Mouse (Mus musculus) liver, embryonic 14.5 days (tissue): ENCODE results near the gene Fuca1. TPM values are rescaled to one million over a fixed set of nuclear protein-coding genes. Genes with fewer than 3 reads are reported as not detected.

Experiments
- ATAC-seq: fragments of 200-750 bp; cut with Nextera tagmentation; 2 replicates; pipeline ENCODE4 v1.8.0; 2017; ENCODE audit warnings: moderate number of reproducible peaks, mild to moderate bottlenecking, moderate library complexity; ENCODE audit not compliant: insufficient read depth
- DNase-seq, 3 experiments: peaks; one replicate each; pipeline ENCODE4 v3.0.0-alpha.2; 2012 to 2013; ENCODE audit warnings: low read depth in 3 of 3, low spot score in 3 of 3
- H3K27ac ChIP-seq: fragments of 300-500 bp; sonication (generic); 2 replicates; pipeline ENCODE4 v1.5.1; 2014; ENCODE audit warnings: moderate library complexity, mild to moderate bottlenecking, control low read depth, inconsistent platforms
- H3K27me3 ChIP-seq: fragments of 300-500 bp; sonication (generic); 2 replicates; pipeline ENCODE4 v1.6.1; 2014; ENCODE audit warnings: mild to moderate bottlenecking, low read length, moderate library complexity; ENCODE audit not compliant: control insufficient read depth, insufficient read depth
- H3K36me3 ChIP-seq: fragments of 300-500 bp; sonication (generic); replicated peaks from 2 replicates; pipeline ENCODE4 v1.6.1; 2014; ENCODE audit warnings: low read depth; ENCODE audit not compliant: control insufficient read depth, insufficient read depth
- H3K4me1 ChIP-seq, 2 experiments: fragments of 200-500 bp in 1 of 2; fragments of 300-500 bp in 1 of 2; sonication (generic) in 1 of 2; replicated peaks; 2 replicates each; pipeline ENCODE4 v1.6.1; 2012 to 2014; ENCODE audit warnings: antibody characterized with exemption in 1 of 2, inconsistent platforms in 1 of 2, low read length in 1 of 2; ENCODE audit not compliant: control insufficient read depth in 2 of 2, insufficient read depth in 2 of 2
- H3K4me2 ChIP-seq: fragments of 300-500 bp; sonication (generic); 2 replicates; pipeline ENCODE4 v1.6.1; 2014; ENCODE audit warnings: low read depth, mild to moderate bottlenecking, control low read depth, moderate library complexity
- H3K4me3 ChIP-seq, 2 experiments: fragments of 200-500 bp in 1 of 2; fragments of 300-500 bp in 1 of 2; sonication (generic) in 1 of 2; 2 replicates each; pipeline ENCODE4 v1.5.1; 2012 to 2014; ENCODE audit warnings: low read depth in 2 of 2, low read length in 2 of 2, mild to moderate bottlenecking in 2 of 2, control low read depth in 1 of 2, inconsistent platforms in 1 of 2, moderate library complexity in 1 of 2; ENCODE audit not compliant: insufficient read depth in 1 of 2
- H3K9ac ChIP-seq: fragments of 300-500 bp; sonication (generic); replicated peaks from 2 replicates; pipeline ENCODE4 v1.6.1; 2014; ENCODE audit warnings: mild to moderate bottlenecking, control low read depth, moderate library complexity
- H3K9me3 ChIP-seq: fragments of 300-500 bp; sonication (generic); 2 replicates; pipeline ENCODE4 v1.6.1; 2016; ENCODE audit warnings: low read length, mixed read lengths; ENCODE audit not compliant: control insufficient read depth
- CTCF ChIP-seq: IDR thresholded peaks from 2 replicates; pipeline ENCODE4 v1.5.1; 2016; ENCODE audit warnings: antibody characterized with exemption, low read depth, control low read depth
- EP300 ChIP-seq: IDR thresholded peaks from 2 replicates; pipeline ENCODE4 v1.6.1; 2016; ENCODE audit warnings: antibody characterized with exemption, low read depth
- WGBS: fragments of 180-500 bp; shearing (Covaris S2); extraction: QIAGEN DNeasy Blood & Tissue Kit; methylation state at CpG from one replicate; pipeline ENCODE4 v1.1.7; 2014; ENCODE audit not compliant: insufficient replicate concordance; 5-methylcytosine and 5-hydroxymethylcytosine counted together
- polyA plus RNA-seq, 2 experiments: library from polyadenylated mRNA; depleted of rRNA in 1 of 2; stranded (reverse) in 1 of 2; unstranded in 1 of 2; fragments of >200 nt; fragmentation: Nextera tagmentation in 1 of 2; extraction: Ambion mirVana in 1 of 2; gene quantifications; 2 replicates each; pipeline versions ENCODE4 v1.2.1 to v1.2.3; 2012 to 2014

Gene Fuca1
- polyA plus RNA-seq, 2 experiments: 12.0 to 19.0 TPM

GRCm38 (mm10) chr4:135912835-135913234, 7.7 kb upstream of the Fuca1 start:
- ATAC-seq: peak; percentile 31; the same call in 1 of the 2 replicates
- H3K9me3 ChIP-seq: no peaks in the 10 kb centered on the region
- no peak for DNase-seq
- TF ChIP-seq CTCF: no peak
- TF ChIP-seq EP300: no peak
- H3K9ac ChIP-seq: no peak overlapping the region; the same call in 1 of the 2 replicates
- H3K27me3 ChIP-seq: no peaks in the 10 kb centered on the region
- H3K4me1 ChIP-seq: peaks cover 9 to 20% of the 10 kb centered on the region in 2 experiments
- H3K27ac ChIP-seq: no peak overlapping the region
- no peak overlapping the region for H3K4me3 ChIP-seq
- no peaks in the 10 kb centered on the region for H3K36me3 ChIP-seq
- H3K4me2 ChIP-seq: no peak overlapping the region
- WGBS: 19% methylated on average over 3 of the region's 3 CpGs

GRCm38 (mm10) chr4:135913433-135913832, 7.1 kb upstream of the Fuca1 start:
- TF ChIP-seq CTCF (no peak), EP300 (peak; percentile 27; the same call in 1 of the 2 replicates)
- ATAC-seq: no peak
- Histone ChIP-seq H3K4me2 (0 out of 2 replicates have a peak overlapping the region, but pooled peaks have one; percentile 6), H3K36me3 (no peaks in the 10 kb centered on the region), H3K4me3 (no peak overlapping the region), H3K27me3 (no peaks in the 10 kb centered on the region), H3K9me3 (no peaks in the 10 kb centered on the region), H3K9ac (no peak overlapping the region), H3K27ac (no peak overlapping the region), H3K4me1 (peaks cover 9 to 22% of the 10 kb centered on the region in 2 experiments)
- WGBS: 15% methylated on average over 4 of the region's 4 CpGs
- no peak for DNase-seq

- ATAC-seq (no peak), DNase-seq (no peak)
- H3K36me3 ChIP-seq: no peaks in the 10 kb centered on the region
- H3K4me3 ChIP-seq: no peak overlapping the region
- H3K4me1 ChIP-seq: peaks cover 4 to 15% of the 10 kb centered on the region in 2 experiments; a peak in 3 of 4 replicates
- TF ChIP-seq CTCF (no peak), EP300 (no peak)
- H3K27ac ChIP-seq: no peak overlapping the region
- no peaks in the 10 kb centered on the region for H3K9me3 ChIP-seq
- WGBS: 45% methylated on average over 13 of the region's 13 CpGs
- no peak overlapping the region for H3K4me2 ChIP-seq
- H3K27me3 ChIP-seq: no peaks in the 10 kb centered on the region
- H3K9ac ChIP-seq: no peak overlapping the region
Observed at GRCm38 (mm10) chr4:135918635-135919279, 1.8 kb upstream of the Fuca1 start.

- 63% methylated on average over 3 of the region's 3 CpGs for WGBS
- Histone ChIP-seq H3K4me1 (peaks cover 4 to 13% of the 10 kb centered on the region in 2 experiments; a peak in 3 of 4 replicates), H3K4me3 (no peak overlapping the region), H3K9ac (no peak overlapping the region), H3K27ac (no peak overlapping the region), H3K36me3 (no peaks in the 10 kb centered on the region), H3K4me2 (no peak overlapping the region), H3K9me3 (no peaks in the 10 kb centered on the region), H3K27me3 (no peaks in the 10 kb centered on the region)
- no peak for DNase-seq
- TF ChIP-seq EP300 (no peak), CTCF (no peak)
- no peak for ATAC-seq
Observed at GRCm38 (mm10) chr4:135919280-135919639, 1.3 kb upstream of the Fuca1 start.

GRCm38 (mm10) chr4:135921257-135922120, 954 bp downstream of the Fuca1 start:
- DNase-seq: no peak
- ATAC-seq: no peak; the same call in 1 of the 2 replicates
- no peaks in the 10 kb centered on the region for H3K27me3 ChIP-seq
- peak overlapping the region; percentile 74 to 95 for H3K4me3 ChIP-seq
- WGBS: 8% methylated on average over 26 of the region's 26 CpGs
- H3K4me1 ChIP-seq: peaks cover 4 to 18% of the 10 kb centered on the region in 2 experiments; a peak in 3 of 4 replicates
- peak overlapping the region; percentile 69 for H3K9ac ChIP-seq
- peak overlapping the region; percentile 93 for H3K4me2 ChIP-seq
- no peaks in the 10 kb centered on the region for H3K36me3 ChIP-seq
- H3K27ac ChIP-seq: no peak overlapping the region
- TF ChIP-seq EP300: no peak
- TF ChIP-seq CTCF: no peak
- H3K9me3 ChIP-seq: no peaks in the 10 kb centered on the region
